Mouse (Mus musculus): Measurements from ENCODE around the gene Sart3. TPM values are rescaled to one million over a fixed set of nuclear protein-coding genes. Genes with fewer than 3 reads are reported as not detected.
"Not testable (repeated sequence)": the region's sequence is repeated elsewhere in the genome, so short reads cannot be mapped to it uniquely, and the experiment has no call there.

Sart3 gene
- 57.6 and 59.2 TPM in 2 replicates for polyA plus RNA-seq (2015; fragmentation: Nextera tagmentation; extraction: Ambion mirVana)

- Histone ChIP-seq H3K27ac (peak within 1 kb of the TSS; percentile 98), H3K27me3 (no peaks in the 10 kb centered on the region), H3K4me2 (peak within 1 kb of the TSS; percentile 92), H3K9ac (peak within 1 kb of the TSS; percentile 95), H3K9me3 (replicated peaks) (no peaks in the 10 kb centered on the region), H3K36me3 (peaks cover 53% of the 10 kb centered on the region), H3K4me1 (peaks cover 34% of the 10 kb centered on the region), H3K4me3 (replicated peaks) (peak within 1 kb of the TSS; percentile 86)
- WGBS = 0% methylated on average over 49 of the region's 49 CpGs
- peak; percentile 85 for ATAC-seq (replicated peaks; ENCODE audit: low FRiP score)
Observed at GRCm38 (mm10) chr5:113772450-113772895, at the start of gene Sart3, which contains the start of gene Iscu. Sart3 (minus strand) TSS chr5:113772510. Iscu (plus strand) TSS chr5:113772748.

GRCm38 (mm10) chr5:113818572-113818971, 46.3 kb upstream of the Sart3 start:
- Histone ChIP-seq H3K27me3 (peaks cover 15% of the 10 kb centered on the region), H3K27ac (no peak overlapping the region), H3K36me3 (no peaks in the 10 kb centered on the region), H3K9ac (no peak overlapping the region), H3K4me1 (peaks cover 22% of the 10 kb centered on the region), H3K4me2 (no peak overlapping the region), H3K4me3 (replicated peaks) (no peak overlapping the region), H3K9me3 (replicated peaks) (no peaks in the 10 kb centered on the region)
- 64% methylated on average over 14 of the region's 14 CpGs for WGBS
- no peak for ATAC-seq (replicated peaks; ENCODE audit: low FRiP score)

GRCm38 (mm10) chr5:113815638-113816152, 43.4 kb upstream of the Sart3 start:
- no peak for ATAC-seq (replicated peaks; ENCODE audit: low FRiP score)
- H3K9me3 ChIP-seq (replicated peaks) = peaks cover 3% of the 10 kb centered on the region; the same call in 1 of the 2 replicates
- H3K4me1 ChIP-seq = peaks cover 22% of the 10 kb centered on the region
- H3K27ac ChIP-seq = no peak overlapping the region
- H3K9ac ChIP-seq = no peak overlapping the region
- H3K4me3 ChIP-seq (replicated peaks) = no peak overlapping the region
- 10% methylated on average over 15 of the region's 15 CpGs for WGBS
- no peaks in the 10 kb centered on the region for H3K36me3 ChIP-seq
- peak overlapping the region; percentile 36 for H3K4me2 ChIP-seq
- H3K27me3 ChIP-seq = peaks cover 15% of the 10 kb centered on the region

- Histone ChIP-seq H3K9me3 (replicated peaks) (peaks cover 3% of the 10 kb centered on the region; the same call in 1 of the 2 replicates), H3K27ac (no peak overlapping the region), H3K27me3 (peaks cover 15% of the 10 kb centered on the region), H3K4me1 (peaks cover 22% of the 10 kb centered on the region), H3K36me3 (no peaks in the 10 kb centered on the region), H3K9ac (no peak overlapping the region), H3K4me2 (no peak overlapping the region), H3K4me3 (replicated peaks) (no peak overlapping the region)
- no peak for ATAC-seq (replicated peaks; ENCODE audit: low FRiP score)
- 57% methylated on average over 11 of the region's 11 CpGs for WGBS
Observed at GRCm38 (mm10) chr5:113815041-113815389, 42.7 kb upstream of the Sart3 start.

GRCm38 (mm10) chr5:113814111-113815040, 42.1 kb upstream of the Sart3 start:
- no peak overlapping the region for H3K27ac ChIP-seq
- peaks cover 15% of the 10 kb centered on the region; the same call in 1 of the 2 replicates for H3K27me3 ChIP-seq
- peaks cover 22% of the 10 kb centered on the region for H3K4me1 ChIP-seq
- no peak for ATAC-seq (replicated peaks; ENCODE audit: low FRiP score)
- 31% methylated on average over 27 of the region's 27 CpGs for WGBS
- no peaks in the 10 kb centered on the region for H3K36me3 ChIP-seq
- H3K9ac ChIP-seq = no peak overlapping the region
- H3K9me3 ChIP-seq (replicated peaks) = peaks cover 3% of the 10 kb centered on the region; the same call in 1 of the 2 replicates
- H3K4me2 ChIP-seq = no peak overlapping the region
- no peak overlapping the region for H3K4me3 ChIP-seq (replicated peaks)

GRCm38 (mm10) chr5:113813608-113814007, 41.3 kb upstream of the Sart3 start:
- no peak for ATAC-seq (replicated peaks; ENCODE audit: low FRiP score)

GRCm38 (mm10) chr5:113812638-113813037, 40.3 kb upstream of the Sart3 start:
- H3K27me3 ChIP-seq = peaks cover 15% of the 10 kb centered on the region; the same call in 1 of the 2 replicates
- H3K4me1 ChIP-seq = peaks cover 31% of the 10 kb centered on the region
- 83% methylated on average over 2 of the region's 2 CpGs for WGBS
- no peak overlapping the region for H3K4me3 ChIP-seq (replicated peaks)
- ATAC-seq (replicated peaks; ENCODE audit: low FRiP score) = no peak
- peaks cover 3% of the 10 kb centered on the region; the same call in 1 of the 2 replicates for H3K9me3 ChIP-seq (replicated peaks)
- H3K4me2 ChIP-seq = no peak overlapping the region
- H3K27ac ChIP-seq = no peak overlapping the region
- H3K9ac ChIP-seq = no peak overlapping the region
- no peaks in the 10 kb centered on the region for H3K36me3 ChIP-seq

More at GRCm38 (mm10) chr5:113813608-113814007, 41.3 kb upstream of the Sart3 start:
- no peak overlapping the region for H3K27ac ChIP-seq
- H3K9me3 ChIP-seq (replicated peaks) = peaks cover 3% of the 10 kb centered on the region; the same call in 1 of the 2 replicates
- H3K4me1 ChIP-seq = peaks cover 22% of the 10 kb centered on the region
- no peak overlapping the region for H3K4me3 ChIP-seq (replicated peaks)
- peaks cover 15% of the 10 kb centered on the region; the same call in 1 of the 2 replicates for H3K27me3 ChIP-seq
- WGBS = 28% methylated on average over 9 of the region's 9 CpGs
- H3K9ac ChIP-seq = no peak overlapping the region
- H3K36me3 ChIP-seq = no peaks in the 10 kb centered on the region
- no peak overlapping the region for H3K4me2 ChIP-seq

- not testable (repeated sequence) for H3K9me3 ChIP-seq (replicated peaks); H3K36me3 ChIP-seq; H3K9ac ChIP-seq; H3K4me2 ChIP-seq; ATAC-seq (replicated peaks; ENCODE audit: low FRiP score); H3K27ac ChIP-seq; H3K4me3 ChIP-seq (replicated peaks)
- H3K4me1 ChIP-seq = peaks cover 32% of the 10 kb centered on the region
- H3K27me3 ChIP-seq = peaks cover 15% of the 10 kb centered on the region; the same call in 1 of the 2 replicates
- 21% methylated on average over 11 of the region's 12 CpGs for WGBS
Observed at GRCm38 (mm10) chr5:113811824-113812420, 39.6 kb upstream of the Sart3 start.

- Histone ChIP-seq H3K9ac (no peak overlapping the region), H3K4me3 (replicated peaks) (no peak overlapping the region), H3K36me3 (no peaks in the 10 kb centered on the region), H3K9me3 (replicated peaks) (peaks cover 3% of the 10 kb centered on the region; the same call in 1 of the 2 replicates), H3K4me2 (no peak overlapping the region), H3K27ac (no peak overlapping the region), H3K27me3 (peaks cover 8% of the 10 kb centered on the region; the same call in 1 of the 2 replicates), H3K4me1 (peaks cover 25% of the 10 kb centered on the region)
- no peak for ATAC-seq (replicated peaks; ENCODE audit: low FRiP score)
- WGBS = 84% methylated on average over 4 of the region's 4 CpGs
Observed at GRCm38 (mm10) chr5:113810111-113810510, 37.8 kb upstream of the Sart3 start.

- Histone ChIP-seq H3K36me3 (no peaks in the 10 kb centered on the region), H3K4me3 (replicated peaks) (no peak overlapping the region), H3K27me3 (no peaks in the 10 kb centered on the region), H3K9me3 (replicated peaks) (peaks cover 3% of the 10 kb centered on the region; the same call in 1 of the 2 replicates), H3K27ac (no peak overlapping the region), H3K9ac (no peak overlapping the region), H3K4me1 (peaks cover 13% of the 10 kb centered on the region), H3K4me2 (no peak overlapping the region)
- WGBS = 75% methylated on average over 2 of the region's 2 CpGs
- ATAC-seq (replicated peaks; ENCODE audit: low FRiP score) = no peak
Observed at GRCm38 (mm10) chr5:113808177-113808576, 35.9 kb upstream of the Sart3 start.

GRCm38 (mm10) chr5:113807712-113808111, 35.4 kb upstream of the Sart3 start:
- Histone ChIP-seq H3K4me2 (no peak overlapping the region), H3K9me3 (replicated peaks) (peaks cover 3% of the 10 kb centered on the region; the same call in 1 of the 2 replicates), H3K27me3 (no peaks in the 10 kb centered on the region), H3K9ac (no peak overlapping the region), H3K36me3 (no peaks in the 10 kb centered on the region), H3K4me3 (replicated peaks) (no peak overlapping the region), H3K4me1 (peaks cover 13% of the 10 kb centered on the region), H3K27ac (no peak overlapping the region)
- WGBS = 53% methylated on average over 9 of the region's 9 CpGs
- no peak for ATAC-seq (replicated peaks; ENCODE audit: low FRiP score)
